Mouse (Mus musculus) erythroblast, embryonic 14.5 days (primary cell): ENCODE measurements at regions not wholly inside any gene's neighbourhood (a gene's known extent, or its start where the extent isn't known, plus 50 kb on each side); places are given as distances from the start of the nearest gene placed in this dataset.

ENCODE experiments used
- GATA1 ChIP-seq: IDR thresholded peaks from 2 replicates; pipeline ENCODE4 v1.6.1; 2012; ENCODE audit warnings: low read length, inconsistent platforms, mixed read lengths
- TAL1 ChIP-seq: IDR thresholded peaks from 3 replicates; pipeline ENCODE4 v1.6.1; 2012; ENCODE audit warnings: low read length, inconsistent platforms, mixed read lengths

- TF ChIP-seq GATA1 (no peak), TAL1 (no peak)
Measured at GRCm38 (mm10) chr14:102392351-102392750, 590.1 kb downstream of the Kctd12 start.
